Mouse (Mus musculus) embryonic fibroblast, embryonic 13.5 days (primary cell): ENCODE measurements around the gene Mmab.

Experiments
- CTCF ChIP-seq: IDR thresholded peaks from 2 replicates; pipeline ENCODE4 v1.5.1; 2011; ENCODE audit warnings: mild to moderate bottlenecking, control low read depth, low read length, moderate library complexity, borderline replicate concordance; ENCODE audit not compliant: insufficient read depth
- POLR2A ChIP-seq: IDR thresholded peaks from 2 replicates; pipeline ENCODE4 v1.6.1; 2011; ENCODE audit warnings: low read depth, mild to moderate bottlenecking, control low read depth, low read length, moderate library complexity

DNA sequence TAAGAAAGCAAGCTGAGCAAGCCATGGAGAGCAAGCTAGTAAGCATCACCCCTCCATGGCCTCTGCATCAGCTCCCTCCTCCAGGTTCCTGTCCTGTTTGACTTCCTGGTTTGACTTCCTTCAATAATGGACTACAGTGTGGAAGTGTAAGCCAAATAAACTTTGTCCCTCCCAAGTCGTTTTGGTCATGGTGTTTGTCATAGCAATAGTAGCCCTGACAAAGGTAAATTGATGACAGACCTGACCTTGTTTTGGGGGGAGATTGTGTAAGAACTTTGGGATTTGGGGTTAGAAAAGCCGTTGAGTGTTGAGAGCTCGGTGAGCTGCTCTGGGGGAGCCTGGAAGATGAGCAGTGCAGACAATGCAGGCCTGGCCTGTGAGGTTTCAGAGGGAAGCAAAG lies 26.5 kb upstream of the Mmab start:
- no peak for TF ChIP-seq POLR2A
- TF ChIP-seq CTCF, result no peak
